Mouse (Mus musculus): Measurements from ENCODE around the gene Frmd4b.

- TF ChIP-seq CTCF (IDR thresholded peaks at IDR 0.05; ENCODE audit: low read depth, low read length) (no peak), GATA1 (IDR thresholded peaks at IDR 0.05; ENCODE audit: borderline replicate concordance, low read length) (no peak), TAL1 (conservative IDR thresholded peaks at IDR 0.05; ENCODE audit: low read depth, low read length) (no peak), POLR2AphosphoS5 (IDR thresholded peaks at IDR 0.05; ENCODE audit: insufficient replicate concordance, low read depth, low read length) (no peak), GATA2 (IDR thresholded peaks at IDR 0.05; ENCODE audit: borderline replicate concordance, low read depth, low read length) (no peak)
Observed at GRCm38 (mm10) chr6:97341628-97342027, 275.7 kb downstream of the Frmd4b start.
